Mouse (Mus musculus) 3134 (cell line): Measurements from ENCODE around the gene Zcwpw1.
"Not testable (repeated sequence)": the region's sequence is repeated elsewhere in the genome, so short reads cannot be mapped to it uniquely, and the experiment has no call there.

Experiments used
- DNase-seq: peaks from one replicate; pipeline ENCODE4 v3.0.0-alpha.2; 2011; ENCODE audit warnings: low spot score; ENCODE audit not compliant: insufficient read length; ENCODE audit errors: extremely low read depth

Gene Zcwpw1

DNA sequence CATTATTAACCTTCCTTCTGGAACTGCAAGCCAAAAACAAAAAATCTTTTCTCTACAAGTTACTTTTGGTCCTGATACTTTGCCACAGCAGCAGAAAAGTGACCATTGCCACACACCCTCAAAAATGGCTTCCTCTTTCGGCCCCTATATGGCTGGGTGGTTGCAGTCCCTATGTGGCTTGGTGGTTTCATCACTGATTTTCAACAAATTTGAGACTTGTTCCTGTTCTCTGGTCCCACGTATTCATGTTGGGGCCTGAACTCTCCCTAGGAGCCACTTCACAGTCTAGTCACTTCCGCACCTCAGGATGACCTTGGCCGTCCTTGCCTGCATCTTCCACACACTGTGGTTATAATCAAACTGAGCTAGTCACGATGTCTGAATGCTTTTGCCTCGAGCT, 41.1 kb downstream of the Zcwpw1 start:
- DNase-seq, result no peak

DNA sequence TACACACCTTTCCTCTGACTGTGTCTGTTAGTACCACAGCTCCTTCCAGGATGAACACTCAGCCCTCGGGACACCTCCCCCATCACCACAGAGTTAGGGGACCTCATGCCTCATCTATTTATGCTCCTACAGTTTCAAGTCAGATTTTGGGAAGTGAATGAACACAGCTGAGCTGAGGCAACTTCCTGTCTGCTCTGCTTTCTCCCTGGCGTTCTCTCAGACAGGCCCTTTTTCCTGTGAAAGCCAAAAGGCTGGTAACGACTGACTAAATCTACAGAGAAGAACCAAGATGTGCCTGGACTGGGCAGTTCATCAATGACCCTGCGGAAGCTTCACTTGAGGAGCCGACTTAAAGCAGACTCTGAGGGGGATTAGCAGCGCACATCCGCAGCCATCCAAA, 42.6 kb downstream of the Zcwpw1 start:
- DNase-seq, result no peak

DNA sequence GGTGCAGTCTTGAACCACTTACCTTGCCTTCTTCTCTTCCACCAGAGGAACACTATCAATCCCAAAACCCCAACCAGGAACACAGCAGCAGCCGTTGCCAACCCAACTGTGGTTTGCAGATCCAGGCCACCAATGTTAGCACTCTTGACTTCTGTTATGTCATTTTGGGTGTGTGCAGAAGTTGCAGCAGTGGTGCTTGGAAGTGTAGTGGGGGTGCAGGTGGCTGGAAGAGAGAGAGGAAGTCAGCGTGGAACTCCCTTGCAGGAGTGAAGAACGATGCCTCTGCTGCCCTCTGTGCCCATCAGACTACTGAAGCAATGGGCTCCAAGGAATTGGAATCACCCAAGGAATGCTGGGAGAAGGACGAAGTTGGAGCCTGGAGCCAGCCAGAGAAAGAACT, 43.5 kb downstream of the Zcwpw1 start:
- no peak for DNase-seq

DNA sequence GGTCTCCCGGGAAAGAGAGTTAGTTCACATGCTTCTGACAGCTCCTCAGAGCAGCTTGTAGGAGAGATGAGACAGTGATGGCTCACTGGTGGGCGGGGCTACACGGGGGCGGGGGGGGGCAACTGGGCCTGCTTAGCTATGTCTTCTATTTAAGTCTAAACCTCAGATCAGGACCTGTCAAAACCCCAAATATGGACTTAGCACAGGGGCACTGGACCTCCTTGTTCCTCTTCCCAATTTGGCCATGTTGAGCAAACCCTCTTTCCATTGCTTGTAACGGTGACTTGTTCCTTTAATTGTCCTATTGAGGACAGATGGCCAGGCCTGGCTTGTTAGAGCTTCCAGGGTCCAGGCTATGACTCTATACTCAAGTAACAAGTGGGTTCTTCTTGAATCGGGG, 43.9 kb downstream of the Zcwpw1 start:
- DNase-seq, result no peak

DNA sequence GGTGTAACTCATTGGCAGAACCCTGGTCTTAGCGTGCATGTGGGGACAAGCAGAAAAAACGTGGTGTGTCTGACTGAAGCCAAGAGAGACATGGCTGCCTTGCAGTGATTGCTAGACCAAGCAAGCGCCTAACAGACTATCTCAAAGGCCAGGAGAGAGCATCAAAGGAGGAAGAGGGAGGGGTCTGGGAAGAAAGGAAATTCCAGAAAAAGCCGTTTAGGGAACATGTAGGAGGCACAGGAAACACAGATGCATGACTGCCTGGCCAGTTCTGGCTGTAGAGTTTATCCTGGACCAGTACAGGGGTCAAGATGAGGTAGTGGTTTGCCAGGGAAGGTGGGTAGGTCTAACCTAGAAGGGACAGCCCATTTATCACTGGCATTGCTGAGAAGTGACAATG, 45.9 kb downstream of the Zcwpw1 start:
- no peak for DNase-seq

DNA sequence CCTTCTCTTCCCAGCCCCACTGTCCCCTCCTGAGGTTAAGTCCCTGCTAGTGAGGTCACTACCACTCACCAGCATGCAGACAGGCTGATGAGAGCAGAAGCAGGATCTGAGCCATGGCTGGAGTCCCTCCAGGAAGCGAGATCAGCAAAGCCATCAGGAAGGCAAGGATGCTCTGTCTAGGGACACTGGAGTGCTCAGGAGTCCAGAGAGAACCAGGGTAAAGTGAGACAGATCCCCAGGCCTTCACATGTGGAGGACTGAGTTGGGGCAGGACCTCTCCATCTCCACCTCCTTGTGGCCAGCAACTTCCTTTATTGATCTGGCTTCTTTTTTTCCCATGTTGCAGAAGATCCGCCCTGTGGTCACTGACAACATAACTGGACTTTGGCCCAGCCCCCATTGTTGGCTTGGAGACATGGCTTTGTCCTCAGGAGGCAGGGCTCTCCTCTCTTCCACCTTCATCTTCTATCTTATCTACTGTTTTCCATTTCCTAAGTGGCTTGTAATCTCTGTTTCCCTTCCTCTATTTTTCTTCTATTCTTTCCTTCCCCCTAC, 48.4 kb downstream of the Zcwpw1 start, which contains the start of gene Pilra:
Gene Pilra, minus strand, starts transcription at position 316 of the 555 bp plus-strand sequence.
- not testable (repeated sequence) for DNase-seq

DNA sequence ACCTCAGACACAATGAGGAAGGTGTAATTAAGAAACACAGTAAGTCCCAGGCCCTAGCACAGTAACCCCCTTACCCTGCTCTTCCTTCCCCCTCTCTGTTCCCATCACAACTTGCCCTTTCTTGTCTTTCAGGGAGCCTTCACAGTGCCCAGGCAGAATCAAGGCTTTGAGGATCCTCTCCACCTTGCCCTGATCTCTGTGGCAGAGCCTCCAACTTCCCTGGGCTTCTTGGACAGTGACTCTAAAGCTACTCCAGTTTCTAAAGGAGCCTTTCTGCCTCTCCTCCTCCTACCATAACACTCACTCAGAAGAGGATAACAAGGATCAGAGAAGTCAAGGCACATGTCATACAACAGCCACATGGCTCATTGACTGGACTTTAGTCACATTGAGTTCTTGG, 49.0 kb downstream of the Zcwpw1 start:
- no peak for DNase-seq

DNA sequence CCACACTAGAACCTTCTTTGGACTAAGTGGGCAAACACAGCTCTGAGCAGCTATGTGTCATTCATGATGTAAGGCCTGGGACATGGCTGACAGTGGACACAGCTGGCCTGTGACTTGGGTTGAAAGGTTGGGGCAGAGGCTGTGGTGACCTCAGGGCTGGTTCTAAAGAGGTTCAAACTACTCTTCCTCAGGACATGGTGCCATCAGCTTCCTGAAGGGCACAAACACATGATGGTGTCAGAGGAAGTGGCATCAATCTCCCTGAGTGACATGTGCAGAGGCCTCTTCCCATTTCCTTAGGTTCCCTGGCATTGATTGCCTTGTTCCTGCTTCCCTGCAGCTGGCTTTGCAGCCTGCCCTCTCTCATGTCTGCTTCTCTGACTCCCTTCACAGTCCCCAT, 49.5 kb downstream of the Zcwpw1 start:
- not testable (repeated sequence) for DNase-seq

DNA sequence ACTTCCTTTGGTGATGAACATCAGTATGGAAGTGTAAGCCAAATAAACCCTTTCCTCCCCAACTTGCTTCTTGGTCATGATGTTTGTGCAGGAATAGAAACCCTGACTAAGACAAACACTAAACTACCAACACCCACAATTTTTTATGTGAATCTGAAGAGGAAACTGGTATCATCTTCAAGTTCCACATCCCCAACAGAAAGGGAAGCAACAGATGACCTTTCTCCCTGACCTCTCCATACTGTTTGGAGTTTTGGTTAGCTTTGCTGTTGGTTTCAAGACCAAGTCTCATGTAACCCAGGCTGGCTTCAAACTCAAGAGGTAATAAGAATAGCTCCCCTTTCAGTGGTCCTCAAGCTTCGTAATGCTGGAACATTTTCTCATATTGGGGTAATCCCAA, 62.7 kb downstream of the Zcwpw1 start:
- not testable (repeated sequence) for DNase-seq

DNA sequence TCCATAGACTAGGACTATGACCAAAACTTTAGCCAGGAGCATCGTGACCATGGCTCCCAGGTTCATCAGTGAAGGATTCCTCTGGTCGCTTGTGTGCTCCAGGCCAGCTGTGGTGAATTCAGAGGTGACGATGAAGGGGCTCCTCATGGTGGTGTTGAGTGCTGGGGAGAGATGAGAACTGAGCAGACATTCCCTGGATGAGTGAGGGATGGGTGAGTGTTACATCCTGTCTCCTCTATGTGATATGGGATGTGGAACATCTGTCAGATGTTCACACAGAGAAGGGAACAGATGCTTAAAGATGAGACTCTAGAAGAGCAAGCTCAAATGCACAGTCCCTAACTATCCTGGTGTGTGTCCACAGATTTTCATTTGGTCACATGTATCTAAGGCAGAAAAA, 67.3 kb downstream of the Zcwpw1 start:
- DNase-seq, result not testable (repeated sequence)

DNA sequence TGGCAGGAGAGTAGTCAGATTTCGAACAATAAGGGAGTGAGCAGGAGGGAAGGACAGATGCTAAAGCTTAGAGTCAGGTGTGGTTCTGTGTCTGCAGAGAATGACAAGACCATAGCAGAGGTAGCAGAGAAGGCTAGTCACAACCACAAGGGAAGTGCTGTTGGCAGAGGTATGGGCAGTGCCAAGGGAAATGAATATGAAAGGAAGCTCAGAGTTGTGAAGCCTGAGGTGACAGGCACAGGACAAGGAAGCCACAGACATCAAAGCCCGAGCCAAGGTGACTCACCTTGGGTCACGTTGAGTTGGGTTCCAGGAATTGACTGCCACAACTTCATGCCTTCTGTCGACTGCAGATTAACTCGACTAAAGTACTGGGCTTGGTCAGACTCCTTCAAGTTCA, 69.3 kb downstream of the Zcwpw1 start:
- not testable (repeated sequence) for DNase-seq

DNA sequence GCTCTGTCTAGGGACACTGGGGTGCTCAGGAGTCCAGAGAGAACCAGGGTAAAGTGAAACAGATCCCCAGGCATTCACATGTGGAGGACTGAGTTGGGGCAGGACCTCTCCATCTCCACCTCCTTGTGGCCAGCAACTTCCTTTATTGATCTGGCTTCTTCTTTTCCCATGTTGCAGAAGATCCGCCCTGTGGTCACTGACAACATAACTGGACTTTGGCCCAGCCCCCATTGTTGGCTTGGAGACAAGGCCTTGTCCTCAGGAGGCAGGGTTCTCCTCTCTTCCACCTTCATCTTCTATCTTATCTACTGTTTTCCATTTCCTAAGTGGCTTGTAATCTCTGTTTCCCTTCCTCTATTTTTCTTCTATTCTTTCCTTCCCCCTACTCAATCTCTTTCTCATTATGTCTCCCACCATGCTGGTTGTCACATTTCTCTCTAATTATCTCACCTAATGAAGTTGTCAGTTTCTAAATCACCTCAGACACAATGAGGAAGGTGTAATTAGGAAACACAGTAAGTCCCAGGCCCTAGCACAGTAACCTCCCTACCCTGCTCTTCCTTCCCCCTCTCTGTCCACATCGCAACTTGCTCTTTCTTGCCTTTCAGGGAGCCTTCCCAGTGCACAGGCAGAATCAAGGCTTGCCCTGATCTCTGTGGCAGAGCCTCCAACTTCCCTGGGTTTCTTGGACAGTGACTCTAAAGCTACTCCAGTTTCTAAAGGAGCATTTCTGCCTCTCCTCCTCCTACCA, 70.5 kb downstream of the Zcwpw1 start, which contains the start of gene Pilrb1:
Gene Pilrb1, minus strand, starts transcription at position 147 of the 751 bp plus-strand sequence.
- DNase-seq, result not testable (repeated sequence)

DNA sequence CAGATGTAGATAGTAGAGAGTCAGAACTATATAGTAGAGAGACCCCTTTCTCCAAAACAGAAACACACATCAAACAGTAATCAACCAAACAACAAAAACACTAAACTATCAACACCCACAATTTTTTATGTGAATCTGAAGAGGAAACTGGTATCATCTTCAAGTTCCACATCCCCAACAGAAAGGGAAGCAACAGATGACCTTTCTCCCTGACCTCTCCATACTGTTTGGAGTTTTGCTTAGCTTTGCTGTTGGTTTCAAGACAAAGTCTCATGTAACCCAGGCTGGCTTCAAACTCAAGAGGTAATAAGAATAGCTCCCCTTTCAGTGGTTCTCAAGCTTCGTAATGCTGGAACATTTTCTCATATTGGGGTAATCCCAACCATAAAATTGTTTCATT, 76.4 kb downstream of the Zcwpw1 start:
- not testable (repeated sequence) for DNase-seq

DNA sequence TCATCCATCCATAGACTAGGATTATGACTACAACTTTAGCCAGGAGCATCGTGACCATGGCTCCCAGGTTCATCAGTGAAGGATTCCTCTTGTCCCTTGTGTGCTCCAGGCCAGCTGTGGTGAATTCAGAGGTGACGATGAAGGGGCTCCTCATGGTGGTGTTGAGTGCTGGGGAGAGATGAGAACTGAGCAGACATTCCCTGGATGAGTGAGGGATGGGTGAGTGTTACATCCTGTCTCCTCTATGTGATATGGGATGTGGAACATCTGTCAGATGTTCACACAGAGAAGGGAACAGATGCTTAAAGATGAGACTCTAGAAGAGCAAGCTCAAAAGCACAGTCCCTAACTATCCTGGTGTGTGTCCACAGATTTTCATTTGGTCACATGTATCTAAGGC, 81.0 kb downstream of the Zcwpw1 start:
- DNase-seq, result not testable (repeated sequence)

DNA sequence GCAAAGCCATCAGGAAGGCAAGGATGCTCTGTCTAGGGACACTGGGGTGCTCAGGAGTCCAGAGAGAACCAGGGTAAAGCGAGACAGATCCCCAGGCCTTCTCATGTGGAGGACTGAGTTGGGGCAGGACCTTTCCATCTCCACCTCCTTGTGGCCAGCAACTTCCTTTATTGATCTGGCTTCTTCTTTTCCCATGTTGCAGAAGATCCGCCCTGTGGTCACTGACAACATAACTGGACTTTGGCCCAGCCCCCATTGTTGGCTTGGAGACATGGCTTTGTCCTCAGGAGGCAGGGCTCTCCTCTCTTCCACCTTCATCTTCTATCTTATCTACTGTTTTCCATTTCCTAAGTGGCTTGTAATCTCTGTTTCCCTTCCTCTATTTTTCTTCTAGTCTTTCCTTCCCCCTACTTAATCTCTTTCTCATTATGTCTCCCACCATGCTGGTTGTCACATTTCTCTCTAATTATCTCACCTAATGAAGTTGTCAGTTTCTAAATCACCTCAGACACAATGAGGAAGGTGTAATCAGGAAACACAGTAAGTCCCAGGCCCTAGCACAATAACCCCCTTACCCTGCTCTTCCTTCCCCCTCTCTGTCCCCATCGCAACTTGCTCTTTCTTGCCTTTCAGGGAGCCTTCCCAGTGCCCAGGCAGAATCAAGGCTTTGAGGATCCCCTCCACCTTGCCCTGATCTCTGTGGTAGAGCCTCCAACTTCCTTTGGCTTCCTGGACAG, 84.2 kb downstream of the Zcwpw1 start, which contains the start of gene Pilrb2:
Gene Pilrb2, minus strand, starts transcription at position 172 of the 737 bp plus-strand sequence.
- DNase-seq, result not testable (repeated sequence)
